In genomic region chr6:146291036-146291435, GRCm38 (mm10) we compare ENCODE assay signal across 16 mouse cellular contexts.
"Had no signal": no experiment of that assay in that cellular context is flagged by ENCODE, and none has a peak within 500 bp of the region (broad histone marks: within the 10 kb centered on the region; RNA-seq: fewer than 3 reads in every experiment).

No protein-coding gene starts in this region.

- H3K9ac ChIP-seq: neural tube, embryonic 13.5 days; neural tube, embryonic 15.5 days; stomach, embryonic 15.5 days had no signal

- H3K36me3 ChIP-seq: neural tube, embryonic 13.5 days; neural tube, embryonic 15.5 days; stomach, embryonic 15.5 days had no signal

- H3K27me3 ChIP-seq: neural tube, embryonic 13.5 days; neural tube, embryonic 15.5 days; stomach, embryonic 15.5 days had no signal

- H3K4me3 ChIP-seq: neural tube, embryonic 13.5 days; neural tube, embryonic 15.5 days; stomach, embryonic 15.5 days had no signal

- H3K4me1 ChIP-seq: neural tube, embryonic 13.5 days; stomach, embryonic 15.5 days had no signal

- H3K4me2 ChIP-seq: neural tube, embryonic 13.5 days; neural tube, embryonic 15.5 days; stomach, embryonic 15.5 days had no signal

- H3K27ac ChIP-seq: neural tube, embryonic 13.5 days; neural tube, embryonic 15.5 days; stomach, embryonic 15.5 days; stomach, postnatal 0 days had no signal

- H3K9me3 ChIP-seq: neural tube, embryonic 13.5 days; neural tube, embryonic 15.5 days; stomach, embryonic 15.5 days had no signal

- DNase-seq: retina, postnatal 1 day; right cerebral cortex, adult 18-20 months; right cerebral cortex, postnatal 14 days; right cerebral cortex, postnatal 25 days; right cerebral cortex, postnatal 4 days; spleen, adult 18-20 months; thymus, adult 18-20 months; thymus, adult 2 months; thymus, postnatal 14 days; thymus, postnatal 25 days; thymus, postnatal 36 days; thymus, postnatal 4 days had no signal
